Mouse (Mus musculus) 3134 (cell line): ENCODE measurements at regions not wholly inside any gene's neighbourhood (a gene's known extent, or its start where the extent isn't known, plus 50 kb on each side); places are given as distances from the start of the nearest gene placed in this dataset.
A peak's percentile ranks its signal among the peaks of the same experiment; 100 is the strongest.

Experiments
- DNase-seq: peaks from one replicate; pipeline ENCODE4 v3.0.0-alpha.2; 2011; ENCODE audit warnings: low spot score; ENCODE audit not compliant: insufficient read length; ENCODE audit errors: extremely low read depth

- no peak for DNase-seq
These were observed 161.0 kb upstream of the Thbs1 start for GRCm38 (mm10) chr2:117950431-117951336.

DNA sequence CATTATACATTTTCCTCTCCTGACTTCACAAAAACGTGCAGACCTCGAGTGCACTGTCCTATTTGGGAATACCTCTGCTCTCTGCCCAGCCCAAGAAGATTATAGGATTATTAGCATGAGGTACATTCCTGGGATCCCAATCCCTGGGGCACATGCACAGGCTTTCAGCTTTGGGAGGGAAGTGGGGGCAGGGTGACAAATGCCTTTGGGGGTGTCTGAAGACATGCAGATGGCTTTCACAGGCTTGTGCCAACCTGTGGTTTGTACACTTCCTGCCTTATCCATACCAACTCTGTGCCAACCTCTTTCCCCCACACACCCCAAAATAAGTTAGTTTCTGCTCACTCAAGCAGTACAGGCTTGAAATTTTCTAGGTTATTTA is 160.3 kb upstream of the Thbs1 start:
- peak; percentile 70 for DNase-seq

- DNase-seq: no peak
These were observed 152.9 kb upstream of the Thbs1 start for GRCm38 (mm10) chr2:117958737-117959136.

DNA sequence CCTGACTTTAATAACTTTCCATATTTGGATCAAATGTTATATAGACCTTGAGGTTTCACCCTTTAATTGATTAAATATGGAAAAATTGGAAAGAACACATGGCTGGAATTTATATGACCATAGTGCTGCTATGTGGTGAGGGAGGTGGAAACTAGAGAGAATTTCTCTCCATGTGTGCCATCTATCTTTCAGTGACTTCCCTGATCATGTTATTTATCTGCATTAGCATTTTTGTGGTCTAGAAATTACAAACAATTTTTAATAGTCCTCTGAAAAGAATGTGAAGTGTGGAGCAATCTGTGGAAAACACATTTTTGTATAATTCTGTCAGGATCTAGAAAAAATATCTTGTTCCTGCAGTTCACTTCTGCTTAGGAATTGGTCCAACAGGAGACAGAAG is 152.2 kb upstream of the Thbs1 start:
- peak; percentile 77 for DNase-seq

DNA sequence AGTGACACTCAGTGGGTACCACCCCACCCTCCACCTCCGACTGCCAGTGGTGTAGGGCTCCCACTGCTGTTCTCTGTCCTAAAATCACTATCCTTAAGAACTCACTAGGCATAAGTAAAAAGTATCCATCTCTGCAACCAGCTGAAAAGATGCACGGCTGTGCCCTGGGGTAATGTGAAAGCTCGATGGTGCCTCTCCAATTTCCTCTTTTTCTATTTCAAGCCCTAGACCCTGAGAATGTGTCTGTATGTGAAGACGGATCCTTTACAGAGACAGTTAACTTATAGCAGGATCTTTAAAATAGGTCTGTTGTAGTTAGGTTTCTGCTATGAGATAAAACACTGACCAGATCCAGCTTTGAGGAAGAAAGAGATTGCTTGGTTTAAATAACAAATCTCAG is 149.1 kb upstream of the Thbs1 start:
- DNase-seq: no peak

- DNase-seq: no peak
These were observed 148.2 kb upstream of the Thbs1 start for GRCm38 (mm10) chr2:117963526-117963925.

DNA sequence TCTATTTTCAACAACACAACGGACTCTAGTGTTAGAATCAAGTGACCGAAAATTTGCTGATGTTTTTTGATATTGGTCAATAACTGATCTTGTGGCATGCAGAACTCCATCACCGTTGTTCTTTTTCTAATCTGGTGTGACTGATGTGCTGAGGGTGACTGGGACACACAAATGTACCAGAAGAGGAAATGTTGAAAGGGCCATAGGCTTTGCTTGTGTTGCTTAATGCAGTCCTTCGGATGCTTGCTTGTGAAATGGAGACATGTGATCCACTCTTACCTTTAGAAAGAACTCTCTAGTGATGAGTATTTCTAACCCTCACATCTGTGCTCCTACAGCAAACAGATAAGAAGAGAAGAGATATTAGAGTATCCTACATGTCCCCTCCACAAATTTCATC is 145.9 kb upstream of the Thbs1 start:
- DNase-seq: no peak

DNA sequence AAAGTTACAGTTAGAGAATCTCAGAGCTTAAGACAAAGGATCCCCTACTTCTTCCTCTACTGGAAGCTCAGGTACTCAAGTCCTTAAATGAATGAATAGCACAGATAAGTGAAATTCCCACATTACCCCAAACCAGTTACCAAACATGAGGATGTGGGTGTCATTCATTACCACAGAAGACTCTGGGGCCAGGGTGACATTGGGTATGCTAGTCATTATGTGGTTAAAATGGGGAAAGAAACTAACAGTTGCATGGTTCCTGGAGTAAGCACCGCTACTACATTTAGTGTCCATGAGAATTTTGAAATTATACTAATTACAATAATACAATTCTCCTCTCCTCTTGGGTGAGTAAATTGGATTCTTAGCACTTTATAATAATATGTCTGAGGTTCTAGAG is 142.9 kb upstream of the Thbs1 start:
- DNase-seq: no peak

DNA sequence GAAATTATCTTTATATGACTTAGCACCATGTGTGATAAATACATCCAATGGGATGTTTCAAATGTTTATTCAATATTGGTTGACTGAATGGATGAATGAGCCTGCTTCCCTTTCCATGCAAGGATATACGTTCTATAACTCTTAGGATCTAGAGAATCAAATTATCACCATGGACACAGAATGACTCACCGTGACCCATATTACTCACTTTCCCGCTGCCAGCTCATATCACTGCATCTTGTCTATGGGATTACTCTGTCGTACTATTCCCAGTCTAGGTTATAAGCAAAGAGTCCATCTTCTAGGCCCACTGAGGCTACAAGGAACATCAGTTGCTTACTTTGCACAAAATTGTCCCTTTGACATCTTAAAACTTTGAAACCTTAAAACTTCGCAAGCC is 141.0 kb upstream of the Thbs1 start:
- DNase-seq: peak; percentile 24

DNA sequence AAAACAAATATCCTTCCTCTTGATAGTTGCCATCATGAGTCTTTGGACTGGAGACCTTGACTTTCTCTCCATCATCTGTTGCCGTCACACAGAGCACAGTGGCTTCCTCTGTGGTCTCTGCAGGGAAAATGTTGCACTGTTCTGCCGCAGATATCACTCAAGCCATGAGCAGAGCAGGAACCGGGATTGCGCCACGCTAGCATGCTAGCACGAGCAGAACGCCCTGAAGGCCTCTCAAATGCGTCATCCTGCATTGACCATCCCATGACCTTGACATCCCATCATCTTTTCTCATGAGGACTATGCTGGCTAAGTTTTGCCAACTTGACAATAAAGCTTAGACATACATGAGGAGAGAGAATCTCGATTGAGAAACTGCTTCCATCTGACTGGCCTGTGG is 134.6 kb upstream of the Thbs1 start:
- DNase-seq: no peak

GRCm38 (mm10) chr2:117980856-117981255 is 130.8 kb upstream of the Thbs1 start:
- DNase-seq: no peak

DNA sequence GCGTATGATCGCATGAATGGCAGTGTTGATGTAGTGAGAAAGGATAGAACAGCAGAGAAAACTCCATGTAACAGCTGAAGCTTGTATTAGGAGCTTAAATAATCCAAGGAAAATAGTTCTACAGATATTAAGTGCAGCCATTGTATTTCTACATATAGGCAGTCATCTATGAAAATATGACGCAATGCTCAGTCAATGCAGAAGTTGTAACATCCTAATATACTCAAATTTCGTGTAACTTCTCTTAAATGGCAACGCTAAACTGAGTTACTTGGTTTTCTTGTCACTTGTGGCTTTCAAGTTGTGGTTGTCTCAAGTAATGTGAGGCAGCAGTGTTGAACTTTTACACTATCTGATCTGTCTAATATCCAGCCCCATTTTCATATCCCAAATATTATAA is 127.1 kb upstream of the Thbs1 start:
- no peak for DNase-seq

DNA sequence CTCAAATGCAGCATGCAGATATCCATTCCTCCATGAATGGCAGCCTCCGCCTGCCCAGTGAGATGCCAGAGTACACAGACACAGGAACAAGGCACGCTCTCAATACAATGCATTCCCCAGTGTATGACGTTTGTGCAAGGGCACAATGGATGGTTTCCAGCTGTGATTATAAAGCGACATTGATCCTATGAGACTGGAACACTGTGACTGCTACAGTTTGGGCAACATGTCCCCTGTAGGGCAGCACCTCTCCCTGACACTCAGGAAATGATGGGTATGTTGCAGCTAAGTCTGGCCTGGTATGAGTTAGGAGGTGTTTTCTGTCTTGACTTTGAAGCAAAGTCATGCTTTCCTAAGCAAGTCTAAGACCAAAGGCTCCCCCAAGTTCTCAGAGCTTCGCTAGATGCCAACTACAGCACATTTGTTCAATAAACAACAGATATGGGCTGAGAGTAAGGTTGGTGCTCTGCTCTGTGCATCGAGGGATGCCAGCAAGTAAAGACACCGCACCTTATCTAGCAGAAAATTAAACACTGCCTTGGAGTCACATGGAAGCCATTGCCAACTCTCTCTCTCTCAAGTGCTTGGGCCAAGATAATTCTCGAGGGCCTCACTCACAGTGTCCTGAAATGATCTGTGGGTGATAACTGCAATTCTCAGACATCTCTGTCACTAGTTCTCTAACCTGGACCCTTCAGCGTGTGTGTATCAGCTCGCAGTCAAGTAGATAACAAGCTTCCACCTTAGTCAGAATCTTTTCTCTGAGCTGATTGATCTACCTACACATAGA is 124.1 kb upstream of the Thbs1 start:
- no peak for DNase-seq

GRCm38 (mm10) chr2:117988396-117989173 is 123.1 kb upstream of the Thbs1 start:
- DNase-seq: no peak

DNA sequence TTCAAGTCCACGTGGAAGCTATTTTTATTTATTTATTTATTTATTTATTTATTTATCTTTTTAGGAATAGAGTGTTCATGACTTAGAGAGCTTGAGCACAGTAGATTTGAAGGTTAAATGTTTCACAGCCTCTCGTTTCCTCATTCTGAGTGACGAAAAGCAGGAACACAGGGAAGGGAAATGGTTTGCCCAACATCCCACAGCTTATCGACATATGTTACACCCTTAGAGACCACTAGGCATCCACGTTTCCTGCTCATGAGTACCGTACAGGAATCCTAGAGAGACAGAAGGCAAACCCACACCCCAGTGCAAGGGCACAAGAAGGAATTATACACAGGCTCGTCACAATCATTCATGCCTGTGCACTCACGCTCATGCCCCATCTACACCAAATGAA is 122.5 kb upstream of the Thbs1 start:
- DNase-seq: no peak

DNA sequence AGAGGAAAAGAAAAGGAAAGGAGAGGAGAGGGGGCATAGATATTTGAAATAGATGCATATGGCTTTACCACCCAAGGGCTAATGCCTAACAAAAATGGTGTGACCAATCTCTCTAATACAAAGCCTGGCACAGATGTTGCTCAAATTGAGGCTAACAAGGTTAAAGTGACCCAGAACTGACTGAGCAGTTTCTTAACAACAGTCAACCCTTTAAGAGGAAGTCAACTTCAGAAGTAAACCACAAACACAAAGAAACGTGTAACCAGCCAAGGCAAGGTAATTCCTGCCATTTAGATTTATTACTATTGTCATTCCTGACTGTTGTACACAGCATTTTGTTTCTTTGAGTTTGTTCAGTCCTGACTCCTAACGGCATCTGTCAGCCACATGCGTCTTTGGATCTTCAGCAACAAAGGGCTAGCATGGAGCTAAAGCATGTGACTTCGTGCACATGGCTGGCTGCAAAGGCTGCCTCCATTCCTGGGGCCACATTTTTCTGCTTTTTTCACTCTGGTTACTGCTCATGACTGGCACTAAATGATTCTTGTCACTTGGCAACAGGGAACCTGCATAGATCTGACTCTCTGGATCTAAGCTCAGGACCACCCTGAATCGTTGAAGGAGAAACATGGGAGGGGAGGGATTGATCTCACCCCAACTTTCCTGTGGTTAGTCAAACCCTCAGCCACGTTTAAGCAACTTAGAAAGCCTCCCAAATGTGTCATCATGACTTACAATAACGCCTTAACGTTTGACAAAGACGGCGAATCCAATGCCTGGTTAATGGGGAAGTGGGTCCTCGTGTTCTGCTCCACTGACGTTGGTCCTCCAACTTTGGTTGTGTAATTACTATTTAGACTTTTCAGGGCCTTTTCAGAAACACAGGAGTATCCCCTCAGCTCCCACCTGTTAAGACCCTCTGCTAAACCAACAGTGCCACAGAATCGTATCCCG is 115.3 kb upstream of the Thbs1 start:
- no peak for DNase-seq

DNA sequence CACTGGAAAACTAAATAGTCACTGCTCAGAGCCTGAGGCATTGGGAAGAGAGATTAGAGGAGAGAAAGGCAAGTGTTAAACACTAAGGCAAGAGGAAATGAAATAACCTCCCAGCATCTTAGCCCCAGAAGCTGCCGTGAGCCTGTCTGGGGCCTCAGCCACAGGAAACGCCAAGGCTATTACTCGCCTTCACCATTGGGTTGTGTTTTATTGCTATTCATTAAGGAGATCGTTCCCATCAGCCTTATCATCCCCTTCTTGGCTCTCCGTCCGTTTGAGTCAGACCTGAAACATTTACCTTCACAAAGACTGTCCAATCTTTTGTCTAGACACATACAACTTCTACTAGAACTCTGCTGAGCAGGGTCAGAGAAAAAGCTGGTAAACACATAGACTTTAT is 112.0 kb upstream of the Thbs1 start:
- no peak for DNase-seq

DNA sequence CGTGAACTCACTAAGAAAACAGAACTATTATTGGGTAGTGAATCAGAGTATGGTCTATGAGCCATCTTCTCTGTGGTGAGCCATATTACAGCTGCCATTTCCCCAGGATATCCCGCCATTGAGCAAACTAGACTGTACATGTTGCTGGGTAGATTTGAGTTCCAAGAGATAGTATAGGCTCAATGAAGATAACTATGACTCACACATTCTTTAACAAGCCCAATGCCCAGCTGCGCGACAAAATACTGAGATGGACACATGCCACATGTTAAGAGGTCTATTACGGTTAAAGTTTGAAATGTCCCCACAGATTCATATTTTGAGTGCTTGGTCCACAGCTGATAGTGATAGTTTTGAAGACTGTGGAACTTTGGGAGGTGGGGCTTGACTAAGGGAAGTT is 107.5 kb upstream of the Thbs1 start:
- DNase-seq: no peak

- DNase-seq: no peak
These were observed 103.9 kb upstream of the Thbs1 start for GRCm38 (mm10) chr2:118007539-118008427.
